Mouse (Mus musculus) monocyte, adult 59 days (primary cell): ENCODE measurements around the gene Inava. TPM values are rescaled to one million over a fixed set of nuclear protein-coding genes. Genes with fewer than 3 reads are reported as not detected.

ENCODE experiments used
- total RNA-seq, 2 experiments: library from RNA; stranded (reverse); gene quantifications; one replicate each; pipeline ENCODE4 v1.2.4; 2023

The Inava gene
- total RNA-seq: not detected

DNA sequence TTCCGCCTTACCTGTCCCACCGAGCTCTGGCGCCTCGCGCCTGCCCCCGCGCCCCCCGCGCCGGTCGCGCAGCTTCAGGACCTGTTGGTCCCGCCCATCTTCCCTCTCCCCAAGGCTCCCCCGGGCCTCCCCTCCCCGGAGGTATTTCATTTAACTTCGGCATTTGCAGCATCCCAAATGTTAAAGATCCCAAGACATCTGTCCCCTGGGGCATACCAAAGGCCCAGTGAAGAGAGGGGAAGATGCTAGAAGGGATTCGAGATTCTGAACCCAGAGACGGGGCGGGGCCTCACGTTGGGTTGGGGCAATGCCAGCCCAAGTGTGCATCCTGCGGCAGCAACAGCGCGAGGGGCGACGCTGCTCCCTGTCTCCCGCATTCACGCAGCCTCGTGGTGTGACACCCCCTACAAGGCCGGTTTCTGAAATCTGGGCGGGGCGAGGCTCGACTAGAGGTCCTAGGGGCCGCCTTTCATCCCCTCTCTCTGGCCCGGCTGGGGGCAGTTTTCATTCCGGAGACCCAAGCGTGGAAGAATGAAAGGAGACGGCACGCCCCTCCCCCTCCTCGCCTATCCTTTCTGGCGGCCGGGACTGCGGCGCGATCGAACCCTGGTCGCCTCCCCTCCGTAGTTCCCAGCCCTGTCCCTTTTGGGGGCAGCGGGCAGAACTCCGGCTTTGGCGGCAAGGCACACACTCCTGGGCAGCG is at the start of gene Inava:
Gene Inava (minus strand): TSS at position 373 of the 703 bp plus-strand sequence.

DNA sequence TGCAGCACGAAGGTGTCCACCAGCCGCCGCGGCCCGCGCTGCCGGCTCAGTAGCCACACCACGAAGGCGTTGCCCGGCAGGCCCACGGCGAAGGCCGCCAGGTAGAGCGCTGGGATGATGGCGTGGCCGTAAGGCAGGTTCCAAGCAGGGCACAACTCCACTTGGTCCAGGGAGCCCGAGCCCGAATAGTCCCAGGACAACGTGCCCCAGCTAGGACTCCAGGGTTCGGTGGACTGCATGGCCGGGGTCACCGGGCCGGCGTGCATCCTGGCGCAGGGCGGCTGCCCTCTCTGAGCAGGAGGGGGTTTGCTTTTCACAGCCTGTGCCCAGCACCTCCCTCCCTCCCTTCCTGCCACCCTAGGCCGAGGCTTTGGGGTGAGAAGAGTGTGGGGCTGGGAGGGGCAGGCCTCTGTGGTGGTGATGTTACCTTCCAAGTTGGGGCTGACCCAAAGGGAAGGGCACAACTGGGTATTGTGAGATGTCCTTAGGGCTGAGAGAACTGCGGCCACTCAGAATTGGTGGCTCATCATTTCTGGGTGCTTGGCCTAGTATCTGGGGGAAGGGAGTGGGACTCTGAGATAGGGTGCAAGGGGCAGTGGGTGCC is 26.7 kb upstream of the Inava start, which contains the start of gene Gpr25:
Gene Gpr25 (minus strand): TSS at position 239 of the 604 bp plus-strand sequence.

DNA sequence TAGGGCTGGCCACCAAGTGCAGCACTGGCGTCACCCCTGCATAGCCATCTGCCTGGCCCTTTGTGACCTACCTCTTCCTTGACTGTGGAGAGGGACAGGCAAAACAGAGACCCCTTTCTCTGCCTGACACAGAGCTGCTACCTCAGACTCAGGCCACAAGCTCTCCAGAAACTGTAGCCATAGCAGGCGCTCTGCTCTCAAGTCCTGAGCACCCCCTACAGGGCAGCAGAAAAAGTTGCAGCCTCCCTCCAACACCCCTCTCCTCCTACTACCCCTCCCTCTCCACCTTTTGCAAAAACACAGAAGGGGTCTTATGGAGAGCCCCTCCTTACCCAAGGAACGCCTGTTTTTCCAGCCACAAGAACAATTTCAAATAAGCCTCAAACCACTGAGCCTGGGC is 21.3 kb downstream of the Inava start, which contains the start of gene Mroh3:
Gene Mroh3 (minus strand): TSS at position 26 of the 400 bp plus-strand sequence.

Other genes starting within 250 kb of the Inava start
- not detected for gene Igfn1, start 227.9 kb downstream of the Inava start, total RNA-seq
- 1 to 10 TPM; 1.7 to 1.9 TPM for gene Tmem9, start 226.1 kb downstream of the Inava start, total RNA-seq
- not detected for gene Ascl5, start 183.5 kb downstream of the Inava start, total RNA-seq
- gene Cacna1s, start 181.5 kb downstream of the Inava start, total RNA-seq: 1 to 10 TPM in 1 of 2 experiments, under 1 TPM in 1; 0.34 to 1.3 TPM
- gene Kif21b, start 102.9 kb downstream of the Inava start, total RNA-seq: 100 to 1,000 TPM in 1 of 2 experiments, 10 to 100 TPM in 1; 86.5 to 111 TPM
- not detected for gene Mroh3, start 21.4 kb downstream of the Inava start, total RNA-seq
- gene Gpr25, start 26.6 kb upstream of the Inava start, total RNA-seq: not detected
- 10 to 100 TPM; 29.7 to 31.1 TPM for gene Camsap2, start 111.8 kb upstream of the Inava start, total RNA-seq
- 10 to 100 TPM; 12.5 to 13.4 TPM for gene Ddx59, start 181.0 kb upstream of the Inava start, total RNA-seq
- gene Kif14, start 232.1 kb upstream of the Inava start, total RNA-seq: under 1 TPM; 0.33 to 0.37 TPM